Mouse (Mus musculus) gastrocnemius, adult 2 months (tissue): ENCODE data around the gene Fdx1l. TPM values are rescaled to one million over a fixed set of nuclear protein-coding genes. Genes with fewer than 3 reads are reported as not detected.
"Not testable (repeated sequence)": the region's sequence is repeated elsewhere in the genome, so short reads cannot be mapped to it uniquely, and the experiment has no call there.

Source experiments
- DNase-seq: peaks from one replicate; pipeline ENCODE4 v3.0.0; 2022
- H3K27ac ChIP-seq: fragments of 200-600 bp; 2 replicates; pipeline ENCODE4 v1.8.1; 2022; ENCODE audit warnings: mild to moderate bottlenecking
- H3K4me3 ChIP-seq: fragments of 200-600 bp; 2 replicates; pipeline ENCODE4 v1.8.1; 2022; ENCODE audit warnings: mild to moderate bottlenecking, moderate library complexity
- CTCF ChIP-seq: fragments of 200-600 bp; IDR thresholded peaks from 2 replicates; pipeline ENCODE4 v1.8.1; 2022; ENCODE audit warnings: antibody characterized with exemption, mild to moderate bottlenecking, moderate library complexity
- intact Hi-C: fragments of 180-260 bp; cut with DNase I; formaldehyde crosslinking; loops from one replicate; pipeline ENCODE4 v1.15.1; 2025
- total RNA-seq, 2 experiments: library from RNA; stranded (reverse); gene quantifications; 2 replicates each; pipeline ENCODE4 v1.2.3; 2021

Gene Fdx1l
- total RNA-seq, 2 experiments from 2014 or later = 39.0 to 49.0 TPM

GRCm38 (mm10) chr9:21062928-21063327 is 10.5 kb downstream of the Fdx1l start:
- intact Hi-C loops = no loop called here
- H3K27ac ChIP-seq = no peak overlapping the region
- no peak overlapping the region for H3K4me3 ChIP-seq
- no peak for TF ChIP-seq CTCF
- DNase-seq = no peak

GRCm38 (mm10) chr9:21051578-21051977 is 21.8 kb downstream of the Fdx1l start:
- DNase-seq = no peak
- no peak overlapping the region for H3K27ac ChIP-seq
- intact Hi-C loops = no loop called here
- TF ChIP-seq CTCF = no peak
- H3K4me3 ChIP-seq = no peak overlapping the region

GRCm38 (mm10) chr9:21045235-21045634 is 28.2 kb downstream of the Fdx1l start:
- TF ChIP-seq CTCF = no peak
- H3K4me3 ChIP-seq = no peak overlapping the region
- H3K27ac ChIP-seq = no peak overlapping the region
- intact Hi-C loops = no loop called here
- DNase-seq = no peak

GRCm38 (mm10) chr9:21044785-21045184 is 28.6 kb downstream of the Fdx1l start:
- DNase-seq, H3K4me3 ChIP-seq, intact Hi-C loops, H3K27ac ChIP-seq: not testable (repeated sequence)

GRCm38 (mm10) chr9:21043563-21043962 is 29.9 kb downstream of the Fdx1l start:
- Histone ChIP-seq H3K4me3 (no peak overlapping the region), H3K27ac (no peak overlapping the region)
- no peak for TF ChIP-seq CTCF
- DNase-seq = no peak
- intact Hi-C loops = no loop called here

GRCm38 (mm10) chr9:21041308-21041707 is 32.1 kb downstream of the Fdx1l start:
- no peak for TF ChIP-seq CTCF
- no peak overlapping the region for H3K27ac ChIP-seq
- intact Hi-C loops = no loop called here
- no peak overlapping the region for H3K4me3 ChIP-seq
- DNase-seq = no peak

GRCm38 (mm10) chr9:21039779-21040178 is 33.6 kb downstream of the Fdx1l start:
- H3K4me3 ChIP-seq = no peak overlapping the region
- TF ChIP-seq CTCF = no peak
- intact Hi-C loops = no loop called here
- DNase-seq = no peak
- no peak overlapping the region for H3K27ac ChIP-seq

GRCm38 (mm10) chr9:21037481-21037891 is 35.9 kb downstream of the Fdx1l start:
- peak; percentile 31 for DNase-seq
- Histone ChIP-seq H3K27ac (no peak overlapping the region), H3K4me3 (peak overlapping the region; percentile 48)
- no peak for TF ChIP-seq CTCF
- intact Hi-C loops = no loop called here

GRCm38 (mm10) chr9:21036666-21037065 is 36.7 kb downstream of the Fdx1l start:
- no peak for DNase-seq
- H3K4me3 ChIP-seq = no peak overlapping the region
- no peak overlapping the region for H3K27ac ChIP-seq
- no peak for TF ChIP-seq CTCF
- intact Hi-C loops = no loop called here

- Histone ChIP-seq H3K27ac (no peak overlapping the region), H3K4me3 (no peak overlapping the region)
- intact Hi-C loops = no loop called here
- no peak for DNase-seq
- no peak for TF ChIP-seq CTCF
Observed at GRCm38 (mm10) chr9:21036161-21036560, 37.3 kb downstream of the Fdx1l start.

- H3K27ac ChIP-seq = no peak overlapping the region
- H3K4me3 ChIP-seq = no peak overlapping the region
- intact Hi-C loops = no loop called here
- TF ChIP-seq CTCF = no peak
- no peak for DNase-seq
Observed at GRCm38 (mm10) chr9:21035586-21035985, 37.8 kb downstream of the Fdx1l start.

- no peak overlapping the region for H3K4me3 ChIP-seq
- TF ChIP-seq CTCF = no peak
Observed at GRCm38 (mm10) chr9:21034481-21035085, 38.8 kb downstream of the Fdx1l start.

GRCm38 (mm10) chr9:21033136-21033535 is 40.3 kb downstream of the Fdx1l start:
- no peak for TF ChIP-seq CTCF
- DNase-seq = peak; percentile 92
- Histone ChIP-seq H3K27ac (peak overlapping the region; percentile 29; the same call in 1 of the 2 replicates), H3K4me3 (peak overlapping the region; percentile 83)
- intact Hi-C loops = loop anchor here (2.0 to 5.0 kb wide), 2 partner anchors 58 to 99 kb away; partner anchors contain the start of genes Gm38431 and Tyk2

More at GRCm38 (mm10) chr9:21034481-21035085, 38.8 kb downstream of the Fdx1l start:
- DNase-seq = no peak
- intact Hi-C loops = loop anchor here (5.0 kb wide), 1 partner anchor 98 kb away; the partner anchor contains the start of gene Tyk2
- no peak overlapping the region for H3K27ac ChIP-seq

- DNase-seq = no peak
- intact Hi-C loops = loop anchor here (2.0 to 5.0 kb wide), 2 partner anchors 58 to 100 kb away; partner anchors contain the start of genes Gm38431 and Tyk2
- TF ChIP-seq CTCF = no peak
Observed at GRCm38 (mm10) chr9:21032491-21032890, 40.9 kb downstream of the Fdx1l start.

More at GRCm38 (mm10) chr9:21032491-21032890, 40.9 kb downstream of the Fdx1l start:
- H3K4me3 ChIP-seq = peak overlapping the region; percentile 83
- H3K27ac ChIP-seq = no peak overlapping the region
